Mouse (Mus musculus) embryonic stem cell, embryonic (primary cell): ENCODE data around the gene Tnnc2.

Source experiments
- CTCF ChIA-PET, 4 experiments: fragments of 300-600 bp in 2 of 4; fragments of 350-600 bp in 2 of 4; sonication (Branson Sonifier 250); formaldehyde crosslinking; loops; one replicate each; lab custom pipeline; 2022; ENCODE audit warnings: inconsistent platforms in 2 of 4; lab: Charles Lee
- POLR2A ChIA-PET, 4 experiments: fragments of 300-600 bp in 2 of 4; fragments of 350-600 bp in 2 of 4; sonication (Branson Sonifier 250); formaldehyde crosslinking; loops; one replicate each; lab custom pipeline; 2022; ENCODE audit warnings: antibody characterized with exemption in 4 of 4, inconsistent platforms in 1 of 4; lab: Charles Lee

Gene Tnnc2

DNA sequence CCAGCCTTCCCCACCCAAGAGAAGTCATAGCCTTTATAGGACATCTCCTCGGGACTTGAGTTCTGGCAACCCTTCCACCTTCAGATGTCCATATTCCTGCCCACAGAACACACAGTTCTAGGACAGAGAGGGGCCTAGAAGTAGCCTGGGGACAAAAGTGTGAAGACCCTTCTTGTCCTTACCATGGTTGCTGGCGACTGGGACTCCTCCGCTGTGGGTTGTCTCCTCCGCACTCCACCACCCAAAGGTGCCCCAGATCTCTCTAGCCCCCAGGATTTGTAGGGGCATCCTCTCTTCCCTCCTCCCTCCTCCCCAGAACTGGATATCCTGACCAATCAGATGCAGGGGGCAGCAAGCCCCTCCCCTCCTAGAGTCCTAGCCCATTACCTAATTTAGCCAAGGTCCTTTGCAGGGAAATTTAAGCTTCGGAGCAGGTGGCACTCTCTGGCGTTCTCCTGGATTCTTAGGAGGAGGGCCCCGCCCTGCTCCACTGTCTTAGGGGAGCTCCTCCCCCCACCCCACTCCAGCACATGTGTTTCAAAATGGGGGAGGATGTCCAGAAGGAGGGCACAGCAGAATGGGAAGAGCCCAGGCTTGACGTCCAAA lies at the start of gene Tnnc2:
TSS of gene Tnnc2 (minus strand) at position 487 of the 606 bp plus-strand sequence.
- CTCF ChIA-PET, result interaction anchor here in 3 of 4 experiments (0.6 to 1.7 kb wide), 4 partner anchors 9 to 15 kb away, joined by 3 to 6 read pairs (median 4); no protein-coding TSS in a partner anchor
- POLR2A ChIA-PET, result interaction anchor here (0.6 to 23.4 kb wide), 15 partner anchors 10 to 1207 kb away, joined by 3 to 366 read pairs (median 5); partner anchors contain the start of genes Acot8 (in 3 of the 4), Zswim3 (in 3 of the 4), Ube2c (in 2 of the 4) and Zswim1 (in 1 of the 4)

DNA sequence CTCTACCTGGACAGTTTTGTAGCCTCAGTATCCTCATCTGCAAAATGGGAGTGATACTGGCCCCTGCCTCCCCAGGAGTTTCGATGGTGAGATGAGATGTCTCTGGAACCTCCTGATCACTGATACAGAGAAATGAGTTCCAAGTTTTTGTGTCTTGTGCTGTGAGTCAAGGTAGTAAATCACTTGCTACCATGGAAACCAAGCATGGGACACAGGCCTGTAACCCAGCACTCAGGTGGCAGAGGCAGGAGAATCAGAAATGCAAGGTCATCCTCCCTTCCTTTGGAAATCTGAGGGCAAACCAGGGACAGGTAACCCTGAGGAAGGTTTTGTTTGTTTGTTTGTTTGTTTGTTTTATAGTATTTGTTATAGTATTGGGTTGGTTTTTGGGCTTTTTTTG lies 49.3 kb upstream of the Tnnc2 start:
- ChIA-PET CTCF (interaction anchor here in 1 of 4 experiments (0.6 kb wide), 1 partner anchor 35 kb away, joined by 3 read pairs; no protein-coding TSS in a partner anchor), POLR2A (interaction anchor here in 2 of 4 experiments (0.6 to 18.2 kb wide), 9 partner anchors 9 to 48 kb away, joined by 3 to 694 read pairs (median 134); partner anchors contain the start of genes Acot8 (in 2 of the 2), Ctsa (in 2 of the 2), Neurl2 (in 2 of the 2) and Zswim3 (in 2 of the 2))

GRCm38 (mm10) chr2:164828437-164828836 lies 48.7 kb upstream of the Tnnc2 start, which contains the start of gene Spata25:
Gene Spata25 (minus strand): TSS chr2:164828537.
- ChIA-PET POLR2A (interaction anchor here in 3 of 4 experiments (0.5 to 18.2 kb wide), 14 partner anchors 9 to 88 kb away, joined by 3 to 694 read pairs (median 5); partner anchors contain the start of genes Acot8 (in 2 of the 3), Ctsa (in 2 of the 3), Neurl2 (in 2 of the 3) and Zswim3 (in 2 of the 3)), CTCF (no interaction called here)

DNA sequence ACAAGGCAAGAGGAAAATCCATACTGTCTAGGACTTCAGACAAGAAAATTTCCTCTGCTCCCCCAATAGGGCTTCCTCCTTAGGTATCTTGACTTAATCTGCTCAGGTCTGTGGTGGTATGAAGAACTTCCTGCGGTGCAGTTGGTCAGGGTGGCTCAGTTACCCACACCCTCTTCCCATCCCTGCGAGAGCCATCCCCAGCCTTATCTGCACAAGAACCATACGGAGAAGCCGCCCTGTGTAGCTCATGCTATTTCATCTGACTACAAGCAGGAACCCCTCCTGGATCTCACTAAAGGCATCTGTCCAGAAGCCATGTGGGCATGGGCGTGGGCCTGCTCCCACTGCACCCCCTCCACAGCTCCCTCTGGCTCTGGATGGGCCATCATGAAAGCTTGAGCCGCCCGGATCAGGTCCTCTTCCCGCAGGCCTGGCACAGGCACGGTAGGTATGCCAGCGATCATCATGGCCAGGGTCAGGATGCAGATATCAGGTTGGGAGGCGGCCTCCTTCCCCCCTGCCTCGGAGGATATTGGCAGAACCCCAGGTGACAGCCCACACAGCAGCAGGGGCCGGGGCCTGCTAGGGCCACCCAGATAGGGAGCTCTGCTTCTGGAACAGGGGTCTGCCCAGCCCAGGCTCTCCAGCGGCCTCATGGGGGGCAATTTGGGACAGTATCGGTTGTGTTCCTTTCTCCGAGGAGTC lies 47.5 kb upstream of the Tnnc2 start:
- POLR2A ChIA-PET, result interaction anchor here in 3 of 4 experiments (0.7 to 18.2 kb wide), 31 partner anchors 8 to 86 kb away, joined by 3 to 694 read pairs (median 5); partner anchors contain the start of genes Acot8 (in 3 of the 3), Zswim3 (in 3 of the 3), Ctsa (in 2 of the 3) and Neurl2 (in 2 of the 3)
- CTCF ChIA-PET, result interaction anchor here in 3 of 4 experiments (0.6 to 4.6 kb wide), 7 partner anchors 10 to 437 kb away, joined by 3 to 22 read pairs (median 3); no protein-coding TSS in a partner anchor

- CTCF ChIA-PET, result interaction anchor here in 3 of 4 experiments (0.5 to 4.6 kb wide), 6 partner anchors 30 to 700 kb away, joined by 3 to 22 read pairs (median 6); no protein-coding TSS in a partner anchor
- POLR2A ChIA-PET, result interaction anchor here in 3 of 4 experiments (0.6 to 18.2 kb wide), 33 partner anchors 8 to 985 kb away, joined by 3 to 694 read pairs (median 22); partner anchors contain the start of genes Acot8 (in 3 of the 3), Ctsa (in 3 of the 3), Neurl2 (in 3 of the 3) and Zswim3 (in 3 of the 3)
Measured at GRCm38 (mm10) chr2:164825521-164825920, 45.8 kb upstream of the Tnnc2 start.

DNA sequence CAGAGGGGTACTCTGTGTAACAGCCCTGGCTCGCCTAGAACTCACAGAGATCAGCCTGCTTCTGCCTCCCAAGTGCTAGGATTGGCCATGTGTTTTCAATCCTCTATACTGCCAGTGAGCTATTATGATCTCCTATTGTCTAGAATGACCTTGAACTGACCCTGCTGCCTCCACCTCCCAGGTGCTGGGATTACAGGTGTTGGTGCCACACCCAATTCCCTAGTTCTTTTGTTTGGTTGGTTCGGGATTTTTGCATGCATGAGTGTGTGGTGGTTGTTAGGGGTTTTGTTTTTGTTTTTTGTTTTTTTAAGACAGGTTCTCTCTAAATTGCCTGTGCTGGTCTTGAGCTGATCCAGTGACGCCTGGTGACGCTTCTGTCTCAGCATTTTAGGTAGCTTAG lies 44.2 kb upstream of the Tnnc2 start:
- CTCF ChIA-PET, result interaction anchor here (0.5 to 4.6 kb wide), 17 partner anchors 9 to 610 kb away, joined by 3 to 52 read pairs (median 5); partner anchors contain the start of genes Acot8 (in 2 of the 4), Zswim3 (in 2 of the 4), Ctsa (in 1 of the 4) and Gm20458 (in 1 of the 4)

DNA sequence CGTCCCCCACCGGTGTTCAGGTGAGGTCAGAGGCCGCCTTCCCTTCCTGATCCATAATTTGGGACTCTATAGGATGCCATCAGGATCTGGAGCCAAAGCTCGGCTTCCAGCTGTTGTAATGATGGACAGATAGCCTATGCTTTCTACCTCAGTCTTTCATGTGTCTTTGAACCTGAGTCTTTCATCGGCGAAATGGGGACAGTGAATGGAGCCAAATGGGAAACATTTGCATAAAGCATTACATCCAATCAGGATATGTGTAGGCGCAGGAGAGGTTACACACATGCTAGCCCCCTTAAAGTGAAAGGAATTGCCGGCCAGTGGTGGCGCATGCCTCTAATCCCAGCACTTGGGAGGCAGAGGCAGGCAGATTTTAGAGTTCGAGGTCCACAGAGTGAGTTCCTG lies 43.4 kb upstream of the Tnnc2 start:
- POLR2A ChIA-PET, result interaction anchor here (0.6 to 18.2 kb wide), 90 partner anchors 8 to 752 kb away, joined by 3 to 694 read pairs (median 5); partner anchors contain the start of genes Acot8 (in 4 of the 4), Ctsa (in 4 of the 4), Zswim3 (in 4 of the 4) and Neurl2 (in 3 of the 4)
- CTCF ChIA-PET, result interaction anchor here (0.6 to 3.3 kb wide), 25 partner anchors 9 to 363 kb away, joined by 3 to 52 read pairs (median 4); partner anchors contain the start of genes Acot8 (in 2 of the 4), Ctsa (in 2 of the 4), Neurl2 (in 2 of the 4) and Zswim3 (in 2 of the 4)

More for the DNA sequence above, 44.2 kb upstream of the Tnnc2 start:
- POLR2A ChIA-PET, result interaction anchor here (0.6 to 18.2 kb wide), 92 partner anchors 9 to 1772 kb away, joined by 3 to 694 read pairs (median 6); partner anchors contain the start of genes Acot8 (in 4 of the 4), Ctsa (in 4 of the 4), Zswim3 (in 4 of the 4) and Neurl2 (in 3 of the 4)

- ChIA-PET CTCF (interaction anchor here (0.6 to 3.3 kb wide), 23 partner anchors 10 to 322 kb away, joined by 3 to 52 read pairs (median 5); partner anchors contain the start of genes Ctsa (in 2 of the 4), Neurl2 (in 2 of the 4), Acot8 (in 1 of the 4) and Pltp (in 1 of the 4)), POLR2A (interaction anchor here (0.6 to 18.2 kb wide), 88 partner anchors 9 to 751 kb away, joined by 3 to 694 read pairs (median 5); partner anchors contain the start of genes Acot8 (in 4 of the 4), Zswim3 (in 4 of the 4), Ctsa (in 3 of the 4) and Neurl2 (in 3 of the 4))
Measured at GRCm38 (mm10) chr2:164822636-164823165, 42.9 kb upstream of the Tnnc2 start, which contains the start of gene Zswim1. Gene Zswim1 (plus strand): TSS chr2:164822686.

- ChIA-PET CTCF (interaction anchor here in 3 of 4 experiments (0.6 to 3.3 kb wide), 8 partner anchors 12 to 94 kb away, joined by 3 to 19 read pairs (median 4); partner anchors contain the start of genes Ctsa (in 1 of the 3) and Zfp335 (in 1 of the 3)), POLR2A (interaction anchor here in 3 of 4 experiments (0.5 to 18.2 kb wide), 19 partner anchors 14 to 975 kb away, joined by 3 to 694 read pairs (median 75); partner anchors contain the start of genes Acot8 (in 3 of the 3), Ctsa (in 3 of the 3), Neurl2 (in 3 of the 3) and Zswim3 (in 3 of the 3))
Measured at GRCm38 (mm10) chr2:164821060-164821459, 41.3 kb upstream of the Tnnc2 start.

GRCm38 (mm10) chr2:164817703-164818102 lies 37.9 kb upstream of the Tnnc2 start:
- POLR2A ChIA-PET, result interaction anchor here (0.6 to 18.2 kb wide), 20 partner anchors 8 to 94 kb away, joined by 3 to 694 read pairs (median 6); partner anchors contain the start of genes Acot8 (in 3 of the 4), Zswim3 (in 3 of the 4), Ctsa (in 2 of the 4) and Neurl2 (in 2 of the 4)

GRCm38 (mm10) chr2:164817206-164817605 lies 37.4 kb upstream of the Tnnc2 start:
- ChIA-PET CTCF (interaction anchor here in 2 of 4 experiments (1.4 to 1.8 kb wide), 3 partner anchors 23 to 26 kb away, joined by 3 to 14 read pairs (median 5); no protein-coding TSS in a partner anchor), POLR2A (interaction anchor here in 3 of 4 experiments (0.7 to 18.2 kb wide), 18 partner anchors 9 to 95 kb away, joined by 3 to 694 read pairs (median 6); partner anchors contain the start of genes Acot8 (in 3 of the 3), Zswim3 (in 3 of the 3), Ctsa (in 2 of the 3) and Neurl2 (in 2 of the 3))

More at GRCm38 (mm10) chr2:164817703-164818102, 37.9 kb upstream of the Tnnc2 start:
- CTCF ChIA-PET, result interaction anchor here in 3 of 4 experiments (0.7 to 1.8 kb wide), 5 partner anchors 11 to 44 kb away, joined by 3 to 14 read pairs (median 3); no protein-coding TSS in a partner anchor

DNA sequence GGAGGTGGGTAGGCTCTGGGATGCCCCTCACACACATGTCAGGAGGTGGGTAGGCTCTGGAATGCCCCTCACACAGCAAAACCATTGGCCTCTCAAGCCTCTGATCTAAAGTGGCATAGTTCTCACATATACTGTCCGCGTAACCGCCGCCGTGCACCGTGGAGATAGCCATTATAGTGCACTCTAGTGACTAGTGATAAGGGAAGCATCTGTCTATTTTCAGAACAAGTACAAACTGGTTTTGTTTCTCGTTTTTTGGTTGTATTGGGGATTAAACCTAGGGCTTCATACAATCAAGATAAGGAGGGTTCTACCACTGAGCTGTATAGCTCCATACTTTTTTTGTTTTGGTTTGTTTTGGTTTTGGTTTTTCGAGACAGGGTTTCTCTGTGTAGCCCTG lies 36.1 kb upstream of the Tnnc2 start:
- ChIA-PET POLR2A (interaction anchor here in 3 of 4 experiments (0.6 to 18.2 kb wide), 15 partner anchors 9 to 667 kb away, joined by 3 to 694 read pairs (median 6); partner anchors contain the start of genes Acot8 (in 3 of the 3), Zswim3 (in 3 of the 3), Ctsa (in 2 of the 3) and Neurl2 (in 2 of the 3)), CTCF (interaction anchor here in 3 of 4 experiments (0.6 to 2.4 kb wide), 3 partner anchors 22 to 90 kb away, joined by 3 to 10 read pairs (median 3); no protein-coding TSS in a partner anchor)

- ChIA-PET POLR2A (interaction anchor here (0.5 to 18.2 kb wide), 17 partner anchors 8 to 666 kb away, joined by 3 to 694 read pairs (median 5); partner anchors contain the start of genes Acot8 (in 3 of the 4), Zswim3 (in 3 of the 4), Ctsa (in 2 of the 4) and Neurl2 (in 2 of the 4)), CTCF (interaction anchor here (0.6 to 2.4 kb wide), 4 partner anchors 21 to 146 kb away, joined by 3 to 10 read pairs (median 3); no protein-coding TSS in a partner anchor)
Measured at GRCm38 (mm10) chr2:164815348-164815747, 35.6 kb upstream of the Tnnc2 start.

GRCm38 (mm10) chr2:164813557-164813956 lies 33.8 kb upstream of the Tnnc2 start:
- ChIA-PET CTCF (interaction anchor here in 2 of 4 experiments (1.3 to 1.5 kb wide), 2 partner anchors 19 to 20 kb away, joined by 3 to 5 read pairs; no protein-coding TSS in a partner anchor), POLR2A (interaction anchor here in 3 of 4 experiments (1.1 to 18.2 kb wide), 7 partner anchors 6 to 26 kb away, joined by 5 to 694 read pairs (median 397); partner anchors contain the start of genes Acot8 (in 3 of the 3), Zswim3 (in 3 of the 3), Zswim1 (in 2 of the 3) and Ctsa (in 1 of the 3))

DNA sequence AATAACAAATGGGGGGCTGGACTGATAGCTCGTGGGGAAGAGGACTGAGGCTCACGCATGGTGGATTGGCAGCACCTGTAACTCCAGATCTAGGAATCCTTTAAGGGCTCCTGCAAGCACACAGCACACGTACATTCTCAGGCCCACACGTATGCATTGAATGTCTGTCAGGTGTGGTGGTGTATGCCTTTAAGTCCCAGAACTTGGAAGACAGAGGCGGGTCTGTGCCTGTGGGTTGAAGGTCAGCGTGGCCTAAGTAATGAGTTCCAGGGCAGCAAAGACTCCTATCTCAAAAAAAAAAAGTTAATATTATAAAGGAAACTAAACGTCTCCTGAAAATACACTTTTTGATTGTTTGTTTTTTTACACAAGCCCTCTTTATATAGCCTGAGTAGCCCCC lies 26.8 kb upstream of the Tnnc2 start:
- POLR2A ChIA-PET, result interaction anchor here (1.0 to 24.1 kb wide), 29 partner anchors 8 to 111 kb away, joined by 3 to 694 read pairs (median 24); partner anchors contain the start of genes Ctsa (in 3 of the 4), Neurl2 (in 3 of the 4), Zswim1 (in 3 of the 4) and Pcif1 (in 2 of the 4)
- CTCF ChIA-PET, result interaction anchor here in 2 of 4 experiments (0.6 to 6.8 kb wide), 6 partner anchors 11 to 162 kb away, joined by 3 to 68 read pairs (median 3); partner anchors contain the start of gene Ctsa (in 1 of the 2)
